In genomic region chr3:79989911-79990310, GRCm38 (mm10) we compare ENCODE assay signal across 22 mouse cellular contexts.
DNase-seq lines count a peak whose midpoint lies in the region; ATAC-seq and TF ChIP-seq lines count a peak whose summit lies in the region.
"Had no signal": no experiment of that assay in that cellular context is flagged by ENCODE, and none has a peak within 500 bp of the region (broad histone marks: within the 10 kb centered on the region; RNA-seq: fewer than 3 reads in every experiment).

No protein-coding gene starts in this region.

- no peak for TF ChIP-seq CTCF in heart, postnatal 0 days (IDR thresholded peaks at IDR 0.05; ENCODE audit: low read depth)

- H3K36me3 ChIP-seq in heart, embryonic 10.5 days: no peaks in the 10 kb centered on the region
- no peaks in the 10 kb centered on the region for H3K36me3 ChIP-seq in heart, postnatal 0 days (replicated peaks; ENCODE audit: control insufficient read depth, insufficient read depth, low read length)
- H3K36me3 ChIP-seq: forebrain, embryonic 10.5 days; hindbrain, embryonic 15.5 days; intestine, embryonic 15.5 days; limb, embryonic 15.5 days; liver, embryonic 15.5 days; midbrain, embryonic 15.5 days had no signal

- peak overlapping the region; percentile 16; the same call in 1 of the 2 replicates for H3K9ac ChIP-seq in heart, postnatal 0 days (replicated peaks; ENCODE audit: low read depth, low read length)
- H3K9ac ChIP-seq: forebrain, postnatal 0 days; hindbrain, embryonic 15.5 days; intestine, embryonic 15.5 days; limb, embryonic 15.5 days; liver, embryonic 15.5 days; midbrain, embryonic 15.5 days had no signal

- H3K4me3 ChIP-seq in heart, embryonic 10.5 days: no peak overlapping the region
- no peak overlapping the region for H3K4me3 ChIP-seq in heart, postnatal 0 days (ENCODE audit: low read depth, low read length)
- H3K4me3 ChIP-seq: forebrain, embryonic 10.5 days; hindbrain, embryonic 15.5 days; intestine, embryonic 15.5 days; limb, embryonic 15.5 days; liver, embryonic 15.5 days; megakaryocyte, embryonic 14.5 days; midbrain, embryonic 15.5 days had no signal

- H3K9me3 ChIP-seq in heart, embryonic 10.5 days: no peaks in the 10 kb centered on the region
- no peaks in the 10 kb centered on the region for H3K9me3 ChIP-seq in heart, postnatal 0 days (replicated peaks; ENCODE audit: control insufficient read depth, low read length)
- H3K9me3 ChIP-seq: forebrain, embryonic 10.5 days; hindbrain, embryonic 15.5 days; intestine, embryonic 15.5 days; limb, embryonic 15.5 days; liver, embryonic 15.5 days; megakaryocyte, embryonic 14.5 days; midbrain, embryonic 15.5 days had no signal

- ATAC-seq in heart, postnatal 0 days (ENCODE audit: insufficient read depth, low read depth): no peak
- ATAC-seq: forebrain, postnatal 0 days; intestine, embryonic 15.5 days; midbrain, embryonic 15.5 days had no signal

- WGBS in heart, embryonic 10.5 days: 43% methylated on average over 2 of the region's 2 CpGs
- 8% methylated on average over 2 of the region's 2 CpGs for WGBS in heart, postnatal 0 days

- intact Hi-C loops in heart, postnatal 36 days (cut with DNase I): loop anchor here (5.0 kb wide), 1 partner anchor 103 kb away; no protein-coding TSS in a partner anchor

- TF ChIP-seq EP300 in heart, postnatal 0 days (IDR thresholded peaks at IDR 0.05; ENCODE audit: low read depth): no peak

- no peaks in the 10 kb centered on the region for H3K27me3 ChIP-seq in heart, embryonic 10.5 days (ENCODE audit: insufficient read depth, poor library complexity, severe bottlenecking)
- H3K27me3 ChIP-seq in heart, postnatal 0 days (ENCODE audit: control insufficient read depth, insufficient read depth, low read length): no peaks in the 10 kb centered on the region
- H3K27me3 ChIP-seq: hindbrain, embryonic 15.5 days; intestine, embryonic 15.5 days; limb, embryonic 15.5 days; liver, embryonic 15.5 days; megakaryocyte, embryonic 14.5 days; midbrain, embryonic 15.5 days had no signal

- DNase-seq in heart, embryonic 10.5 days (ENCODE audit: low spot score): no peak
- DNase-seq in heart, adult 11 months: no peak
- no peak for DNase-seq in heart, postnatal 0 days (ENCODE audit: low spot score)
- no peak for DNase-seq in heart, postnatal 36 days
- DNase-seq in NIH3T3 (ENCODE audit: low read depth): peak; percentile 68
- peak; percentile 36 for DNase-seq in forelimb bud, embryonic 11.5 days (ENCODE audit: low read depth, low spot score)
- no peak for DNase-seq in thymus, postnatal 0 days (ENCODE audit: low spot score)
- DNase-seq: adrenal gland, adult 2 months; B cell, adult 2 months; cerebellum, adult 9-10 months; forebrain, postnatal 0 days; kidney, adult 9 months; kidney, postnatal 36 days; right cerebral cortex, postnatal 14 days; spleen, adult 18-20 months had no signal

- peaks cover 29% of the 10 kb centered on the region for H3K4me1 ChIP-seq in heart, embryonic 10.5 days
- peaks cover 29% of the 10 kb centered on the region for H3K4me1 ChIP-seq in heart, postnatal 0 days (ENCODE audit: control insufficient read depth, insufficient read depth)
- H3K4me1 ChIP-seq: hindbrain, embryonic 15.5 days; intestine, embryonic 15.5 days; limb, embryonic 15.5 days; midbrain, embryonic 15.5 days had no signal

- H3K4me2 ChIP-seq in heart, postnatal 0 days (ENCODE audit: low read depth, low read length): no peak overlapping the region
- H3K4me2 ChIP-seq: hindbrain, embryonic 15.5 days; intestine, embryonic 15.5 days; limb, embryonic 15.5 days; liver, embryonic 15.5 days; midbrain, embryonic 15.5 days had no signal

- H3K27ac ChIP-seq in heart, embryonic 10.5 days: peak overlapping the region; percentile 89
- peak overlapping the region; percentile 99 for H3K27ac ChIP-seq in heart, postnatal 0 days (ENCODE audit: low read depth)
- H3K27ac ChIP-seq: forebrain, embryonic 10.5 days; hindbrain, embryonic 15.5 days; intestine, embryonic 15.5 days; limb, embryonic 15.5 days; liver, embryonic 15.5 days; midbrain, embryonic 15.5 days had no signal

Comparison
In these comparisons a context has a peak if more than half of its experiments do, and no peak if none do; other contexts are left out.
1. DNase-seq: peak in NIH3T3 (single experiment) and forelimb bud, embryonic 11.5 days (single experiment); none in heart, embryonic 10.5 days (single experiment), heart, adult 11 months (single experiment), heart, postnatal 0 days (single experiment), heart, postnatal 36 days (0 of 2) and thymus, postnatal 0 days (single experiment).